15 mouse cellular contexts compared by ENCODE assay signal in the genomic region with DNA sequence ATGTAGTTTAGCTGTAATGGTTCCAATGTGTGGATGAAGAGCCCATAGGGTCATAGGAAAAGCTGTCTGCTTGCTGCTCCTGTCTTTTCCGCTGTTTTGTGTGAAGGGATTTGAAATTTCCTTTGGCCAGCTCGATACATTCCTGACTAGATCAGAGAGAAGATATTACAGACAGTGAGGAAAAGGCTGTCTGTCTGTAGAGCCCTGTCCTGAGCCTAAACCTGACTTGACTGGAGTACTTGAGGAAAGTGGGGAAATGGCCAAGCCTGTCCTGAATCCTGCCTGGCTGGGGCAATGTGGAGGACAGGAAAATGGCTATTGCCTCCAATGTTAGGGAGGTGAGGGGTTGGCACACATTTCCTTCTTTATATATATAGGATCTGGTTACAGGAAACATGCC.
A peak's percentile ranks its signal among the peaks of the same experiment; 100 is the strongest.
DNase-seq lines count a peak whose midpoint lies in the region; ATAC-seq lines count a peak whose summit lies in the region.
"Had no signal": no experiment of that assay in that cellular context is flagged by ENCODE, and none has a peak within 500 bp of the region (broad histone marks: within the 10 kb centered on the region; RNA-seq: fewer than 3 reads in every experiment).

No protein-coding gene starts in this region.

- peak; percentile 38; the same call in 1 of the 2 replicates for ATAC-seq in lung, embryonic 16.5 days (ENCODE audit: low read depth)
- ATAC-seq in inflammation-experienced regulatory T-cells, adult 6 months, result no peak
- ATAC-seq: midbrain, embryonic 13.5 days had no signal

- no peaks in the 10 kb centered on the region for H3K9me3 ChIP-seq in lung, embryonic 16.5 days (ENCODE audit: control insufficient read depth, low read length)
- no peaks in the 10 kb centered on the region for H3K9me3 ChIP-seq in forebrain, embryonic 10.5 days
- H3K9me3 ChIP-seq: embryonic facial prominence, embryonic 13.5 days; hindbrain, embryonic 12.5 days; midbrain, embryonic 13.5 days; neural tube, embryonic 13.5 days had no signal

- WGBS in lung, embryonic 16.5 days, result 49% methylated on average over 2 of the region's 2 CpGs
- WGBS in forebrain, embryonic 10.5 days, result 89% methylated on average over 2 of the region's 2 CpGs

- H3K36me3 ChIP-seq in lung, embryonic 16.5 days (ENCODE audit: control insufficient read depth, insufficient read depth, low read length), result no peaks in the 10 kb centered on the region
- no peaks in the 10 kb centered on the region for H3K36me3 ChIP-seq in forebrain, embryonic 10.5 days (replicated peaks)
- H3K36me3 ChIP-seq: embryonic facial prominence, embryonic 13.5 days; hindbrain, embryonic 12.5 days; midbrain, embryonic 13.5 days; neural tube, embryonic 13.5 days had no signal

- H3K4me3 ChIP-seq in lung, embryonic 16.5 days (ENCODE audit: low read length), result no peak overlapping the region
- H3K4me3 ChIP-seq in forebrain, embryonic 10.5 days, result no peak overlapping the region
- H3K4me3 ChIP-seq: embryonic facial prominence, embryonic 13.5 days; gastrocnemius, adult 2 months; hindbrain, embryonic 12.5 days; midbrain, embryonic 13.5 days; neural tube, embryonic 13.5 days had no signal

- DNase-seq in lung, adult 18-20 months, result no peak
- DNase-seq in kidney, adult 18-20 months, result peak; percentile 9
- DNase-seq in kidney, adult 9 months, result peak; percentile 40
- DNase-seq in kidney, postnatal 25 days, result peak; percentile 37 to 63
- no peak for DNase-seq in forebrain, embryonic 10.5 days (ENCODE audit: extremely low spot score, low spot score)
- DNase-seq: adrenal gland, adult 8-10 months; gastrocnemius, adult 2 months; liver; thymus, postnatal 25 days had no signal

- no peaks in the 10 kb centered on the region for H3K27me3 ChIP-seq in lung, embryonic 16.5 days (ENCODE audit: control insufficient read depth, insufficient read depth, low read depth, low read length)
- H3K27me3 ChIP-seq in forebrain, embryonic 10.5 days (ENCODE audit: poor library complexity, severe bottlenecking), result no peaks in the 10 kb centered on the region
- H3K27me3 ChIP-seq: embryonic facial prominence, embryonic 13.5 days; hindbrain, embryonic 12.5 days; midbrain, embryonic 13.5 days; neural tube, embryonic 13.5 days had no signal

- H3K4me1 ChIP-seq in lung, embryonic 16.5 days (replicated peaks; ENCODE audit: control insufficient read depth, insufficient read depth, low read length), result no peaks in the 10 kb centered on the region; the same call in 1 of the 2 replicates
- no peaks in the 10 kb centered on the region for H3K4me1 ChIP-seq in forebrain, embryonic 10.5 days
- H3K4me1 ChIP-seq: hindbrain, embryonic 12.5 days; midbrain, embryonic 13.5 days; neural tube, embryonic 13.5 days had no signal

- no peak overlapping the region for H3K4me2 ChIP-seq in lung, embryonic 16.5 days (ENCODE audit: low read depth, low read length)
- H3K4me2 ChIP-seq: embryonic facial prominence, embryonic 13.5 days; hindbrain, embryonic 12.5 days; midbrain, embryonic 13.5 days; neural tube, embryonic 13.5 days had no signal

- no peak overlapping the region for H3K9ac ChIP-seq in lung, embryonic 16.5 days (ENCODE audit: low read length)
- H3K9ac ChIP-seq: embryonic facial prominence, embryonic 13.5 days; hindbrain, embryonic 12.5 days; midbrain, embryonic 13.5 days; neural tube, embryonic 13.5 days had no signal

- peak overlapping the region; percentile 42; the same call in 1 of the 2 replicates for H3K27ac ChIP-seq in lung, embryonic 16.5 days (ENCODE audit: low read length)
- H3K27ac ChIP-seq in forebrain, embryonic 10.5 days, result no peak overlapping the region
- H3K27ac ChIP-seq: embryonic facial prominence, embryonic 13.5 days; gastrocnemius, adult 2 months; hindbrain, embryonic 12.5 days; midbrain, embryonic 13.5 days; neural tube, embryonic 13.5 days had no signal

Comparison
In these comparisons a context has a peak if more than half of its experiments do, and no peak if none do; other contexts are left out.
1. DNase-seq: peak in kidney, adult 18-20 months (single experiment), kidney, adult 9 months (single experiment) and kidney, postnatal 25 days (2 of 2); none in lung, adult 18-20 months (0 of 2) and forebrain, embryonic 10.5 days (single experiment).